Mouse (Mus musculus): Measurements from ENCODE around the gene Mroh2a.

DNA sequence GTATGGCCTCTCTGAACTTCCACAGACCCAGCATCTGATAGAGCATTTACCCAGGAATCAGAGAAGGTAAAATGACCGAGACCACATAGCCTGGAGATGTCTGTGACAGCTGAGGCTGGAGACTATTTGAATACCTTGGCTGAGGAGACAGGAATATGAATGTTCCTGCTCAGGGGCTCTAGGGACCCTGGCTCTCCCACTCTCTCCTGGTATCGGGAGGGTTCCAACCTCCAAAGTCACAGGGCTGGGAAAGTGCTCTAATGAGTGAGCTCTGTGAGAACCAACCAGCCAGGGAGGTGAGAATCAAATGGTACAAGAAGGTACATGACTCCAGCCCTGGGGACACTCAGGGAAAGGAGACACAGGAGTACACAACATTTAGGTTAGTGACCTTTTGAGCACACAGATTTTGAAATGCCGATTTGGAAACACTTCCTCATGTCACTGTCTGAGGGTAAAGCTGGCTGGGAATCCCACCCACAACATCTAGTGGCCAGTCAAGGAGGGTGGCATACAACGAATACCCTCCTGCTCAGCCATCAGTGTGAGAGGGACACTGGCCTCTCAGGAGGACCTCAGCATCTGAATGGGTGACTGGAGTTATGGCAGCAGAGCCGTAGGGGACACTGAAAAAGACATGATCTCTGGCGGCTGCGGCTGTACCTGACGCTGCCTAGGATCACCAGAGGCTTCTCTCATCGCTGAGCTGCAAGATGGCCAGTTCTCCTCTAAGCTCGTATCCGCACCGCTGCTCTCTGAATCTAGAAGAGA, 42.9 kb downstream of the Mroh2a start:
- no peak for TF ChIP-seq CTCF (IDR thresholded peaks at IDR 0.05; ENCODE audit: insufficient read depth, low read depth, low read length)
- no peak for TF ChIP-seq POLR2A (IDR thresholded peaks at IDR 0.05; ENCODE audit: insufficient read depth, low read depth, low read length)

All from olfactory bulb, adult 2 months (tissue).